Mouse (Mus musculus): ENCODE data around the gene Ankrd44. TPM values are rescaled to one million over a fixed set of nuclear protein-coding genes. Genes with fewer than 3 reads are reported as not detected.

The Ankrd44 gene
- total RNA-seq, 1 experiment, result 10.2 TPM

GRCm38 (mm10) chr1:54684316-54684715, 241.9 kb downstream of the Ankrd44 start:
- Histone ChIP-seq H3K27ac (ENCODE audit: insufficient read depth, low read depth, low read length, poor library complexity, severe bottlenecking) (no peak overlapping the region), H3K4me3 (ENCODE audit: insufficient read depth in 1 of 2, low read depth in 1 of 2, low read length in 2 of 2, poor library complexity in 1 of 2, severe bottlenecking in 1 of 2) (no peak overlapping the region), H3K36me3 (ENCODE audit: control insufficient read depth, insufficient read depth, low read length, poor library complexity, severe bottlenecking) (no peaks in the 10 kb centered on the region), H3K9ac (ENCODE audit: insufficient read depth, low read depth, low read length, poor library complexity, severe bottlenecking) (no peak overlapping the region), H3K9me3 (ENCODE audit: control insufficient read depth, insufficient read depth, low read depth, low read length) (no peaks in the 10 kb centered on the region), H3K4me1 (ENCODE audit: control insufficient read depth in 2 of 2, insufficient read depth in 2 of 2, low read length in 2 of 2, poor library complexity in 1 of 2) (no peaks in the 10 kb centered on the region)
- DNase-seq (ENCODE audit: low read depth, low spot score), result no peak
- in situ Hi-C loops (cut with MboI; ENCODE audit: low sequenced_read_pairs in 2 of 2, unreplicated experiment in 2 of 2), result no loop called here
- no peak for TF ChIP-seq CHD2 (IDR thresholded peaks at IDR 0.05; ENCODE audit: low read depth, low read length)
- TF ChIP-seq MAFK (IDR thresholded peaks at IDR 0.05; ENCODE audit: insufficient read depth, low read depth, low read length), result no peak
- no peak for TF ChIP-seq ZC3H11A (IDR thresholded peaks at IDR 0.05; ENCODE audit: borderline replicate concordance, low read depth, low read length)
- no peak for TF ChIP-seq HCFC1 (IDR thresholded peaks at IDR 0.05; ENCODE audit: borderline replicate concordance, insufficient read depth, low read length)
- no peak for TF ChIP-seq ZNF384 (IDR thresholded peaks at IDR 0.05; ENCODE audit: low read depth, low read length)

- Histone ChIP-seq H3K4me1 (ENCODE audit: control insufficient read depth in 2 of 2, insufficient read depth in 2 of 2, low read length in 2 of 2, poor library complexity in 1 of 2) (peaks cover 0 to 3% of the 10 kb centered on the region in 2 experiments; a peak in 2 of 4 replicates), H3K4me3 (ENCODE audit: insufficient read depth in 1 of 2, low read depth in 1 of 2, low read length in 2 of 2, poor library complexity in 1 of 2, severe bottlenecking in 1 of 2) (no peak overlapping the region), H3K9me3 (ENCODE audit: control insufficient read depth, insufficient read depth, low read depth, low read length) (no peaks in the 10 kb centered on the region), H3K36me3 (ENCODE audit: control insufficient read depth, insufficient read depth, low read length, poor library complexity, severe bottlenecking) (no peaks in the 10 kb centered on the region), H3K27ac (ENCODE audit: insufficient read depth, low read depth, low read length, poor library complexity, severe bottlenecking) (no peak overlapping the region), H3K9ac (ENCODE audit: insufficient read depth, low read depth, low read length, poor library complexity, severe bottlenecking) (no peak overlapping the region)
- in situ Hi-C loops (cut with MboI; ENCODE audit: low sequenced_read_pairs in 2 of 2, unreplicated experiment in 2 of 2), result no loop called here
- no peak for DNase-seq (ENCODE audit: low read depth, low spot score)
- TF ChIP-seq HCFC1 (IDR thresholded peaks at IDR 0.05; ENCODE audit: borderline replicate concordance, insufficient read depth, low read length) (no peak), ZNF384 (IDR thresholded peaks at IDR 0.05; ENCODE audit: low read depth, low read length) (no peak), ZC3H11A (IDR thresholded peaks at IDR 0.05; ENCODE audit: borderline replicate concordance, low read depth, low read length) (no peak), CHD2 (IDR thresholded peaks at IDR 0.05; ENCODE audit: low read depth, low read length) (no peak), MAFK (IDR thresholded peaks at IDR 0.05; ENCODE audit: insufficient read depth, low read depth, low read length) (no peak)
Measured at GRCm38 (mm10) chr1:54679556-54679955, 246.6 kb downstream of the Ankrd44 start.

- in situ Hi-C loops (cut with MboI; ENCODE audit: low sequenced_read_pairs in 2 of 2, unreplicated experiment in 2 of 2), result no loop called here
- Histone ChIP-seq H3K4me1 (ENCODE audit: control insufficient read depth in 2 of 2, insufficient read depth in 2 of 2, low read length in 2 of 2, poor library complexity in 1 of 2) (peaks cover 0 to 3% of the 10 kb centered on the region in 2 experiments; a peak in 2 of 4 replicates), H3K27ac (ENCODE audit: insufficient read depth, low read depth, low read length, poor library complexity, severe bottlenecking) (no peak overlapping the region), H3K36me3 (ENCODE audit: control insufficient read depth, insufficient read depth, low read length, poor library complexity, severe bottlenecking) (no peaks in the 10 kb centered on the region), H3K4me3 (ENCODE audit: insufficient read depth in 1 of 2, low read depth in 1 of 2, low read length in 2 of 2, poor library complexity in 1 of 2, severe bottlenecking in 1 of 2) (no peak overlapping the region), H3K9me3 (ENCODE audit: control insufficient read depth, insufficient read depth, low read depth, low read length) (no peaks in the 10 kb centered on the region), H3K9ac (ENCODE audit: insufficient read depth, low read depth, low read length, poor library complexity, severe bottlenecking) (no peak overlapping the region)
- DNase-seq (ENCODE audit: low read depth, low spot score), result no peak
- no peak for TF ChIP-seq CHD2 (IDR thresholded peaks at IDR 0.05; ENCODE audit: low read depth, low read length)
- TF ChIP-seq MAFK (IDR thresholded peaks at IDR 0.05; ENCODE audit: insufficient read depth, low read depth, low read length), result no peak
- TF ChIP-seq ZNF384 (IDR thresholded peaks at IDR 0.05; ENCODE audit: low read depth, low read length), result no peak
- no peak for TF ChIP-seq ZC3H11A (IDR thresholded peaks at IDR 0.05; ENCODE audit: borderline replicate concordance, low read depth, low read length)
Measured at GRCm38 (mm10) chr1:54678037-54678436, 248.2 kb downstream of the Ankrd44 start.

GRCm38 (mm10) chr1:54675478-54675877, 250.7 kb downstream of the Ankrd44 start:
- Histone ChIP-seq H3K4me1 (ENCODE audit: control insufficient read depth in 2 of 2, insufficient read depth in 2 of 2, low read length in 2 of 2, poor library complexity in 1 of 2) (peaks cover 0 to 3% of the 10 kb centered on the region in 2 experiments; a peak in 2 of 4 replicates), H3K36me3 (ENCODE audit: control insufficient read depth, insufficient read depth, low read length, poor library complexity, severe bottlenecking) (no peaks in the 10 kb centered on the region), H3K4me3 (ENCODE audit: insufficient read depth in 1 of 2, low read depth in 1 of 2, low read length in 2 of 2, poor library complexity in 1 of 2, severe bottlenecking in 1 of 2) (no peak overlapping the region), H3K9ac (ENCODE audit: insufficient read depth, low read depth, low read length, poor library complexity, severe bottlenecking) (no peak overlapping the region), H3K9me3 (ENCODE audit: control insufficient read depth, insufficient read depth, low read depth, low read length) (no peaks in the 10 kb centered on the region), H3K27ac (ENCODE audit: insufficient read depth, low read depth, low read length, poor library complexity, severe bottlenecking) (no peak overlapping the region)
- TF ChIP-seq ZC3H11A (IDR thresholded peaks at IDR 0.05; ENCODE audit: borderline replicate concordance, low read depth, low read length) (no peak), CHD2 (IDR thresholded peaks at IDR 0.05; ENCODE audit: low read depth, low read length) (no peak), MAFK (IDR thresholded peaks at IDR 0.05; ENCODE audit: insufficient read depth, low read depth, low read length) (no peak), ZNF384 (IDR thresholded peaks at IDR 0.05; ENCODE audit: low read depth, low read length) (no peak), HCFC1 (IDR thresholded peaks at IDR 0.05; ENCODE audit: borderline replicate concordance, insufficient read depth, low read length) (no peak)
- in situ Hi-C loops (cut with MboI; ENCODE audit: low sequenced_read_pairs in 2 of 2, unreplicated experiment in 2 of 2), result no loop called here
- no peak for DNase-seq (ENCODE audit: low read depth, low spot score)

- no peaks in the 10 kb centered on the region for H3K36me3 ChIP-seq (ENCODE audit: control insufficient read depth, insufficient read depth, low read length, poor library complexity, severe bottlenecking)
- no peak for DNase-seq (ENCODE audit: low read depth, low spot score)
- H3K9ac ChIP-seq (ENCODE audit: insufficient read depth, low read depth, low read length, poor library complexity, severe bottlenecking), result no peak overlapping the region
- TF ChIP-seq CHD2 (IDR thresholded peaks at IDR 0.05; ENCODE audit: low read depth, low read length) (no peak), ZNF384 (IDR thresholded peaks at IDR 0.05; ENCODE audit: low read depth, low read length) (no peak), HCFC1 (IDR thresholded peaks at IDR 0.05; ENCODE audit: borderline replicate concordance, insufficient read depth, low read length) (no peak), ZC3H11A (IDR thresholded peaks at IDR 0.05; ENCODE audit: borderline replicate concordance, low read depth, low read length) (no peak), MAFK (IDR thresholded peaks at IDR 0.05; ENCODE audit: insufficient read depth, low read depth, low read length) (no peak)
- no peak overlapping the region for H3K4me3 ChIP-seq (ENCODE audit: insufficient read depth in 1 of 2, low read depth in 1 of 2, low read length in 2 of 2, poor library complexity in 1 of 2, severe bottlenecking in 1 of 2)
- in situ Hi-C loops (cut with MboI; ENCODE audit: low sequenced_read_pairs in 2 of 2, unreplicated experiment in 2 of 2), result loop anchor here in 1 of 2 experiments (25.0 kb wide), 1 partner anchor 294 kb away; no protein-coding TSS in a partner anchor
- H3K9me3 ChIP-seq (ENCODE audit: control insufficient read depth, insufficient read depth, low read depth, low read length), result no peaks in the 10 kb centered on the region
- H3K27ac ChIP-seq (ENCODE audit: insufficient read depth, low read depth, low read length, poor library complexity, severe bottlenecking), result no peak overlapping the region
- H3K4me1 ChIP-seq (ENCODE audit: control insufficient read depth in 2 of 2, insufficient read depth in 2 of 2, low read length in 2 of 2, poor library complexity in 1 of 2), result no peaks in the 10 kb centered on the region
Measured at GRCm38 (mm10) chr1:54667991-54668390, 258.2 kb downstream of the Ankrd44 start.

Data from ES-E14 (cell line).